Mouse (Mus musculus): ENCODE data around the gene Tspan10. TPM values are rescaled to one million over a fixed set of nuclear protein-coding genes. Genes with fewer than 3 reads are reported as not detected.
"Not testable (repeated sequence)": the region's sequence is repeated elsewhere in the genome, so short reads cannot be mapped to it uniquely, and the experiment has no call there.

The Tspan10 gene
- 0.15 and 0.60 TPM in 2 replicates for polyA plus RNA-seq (2012; rRNA removed)

DNA sequence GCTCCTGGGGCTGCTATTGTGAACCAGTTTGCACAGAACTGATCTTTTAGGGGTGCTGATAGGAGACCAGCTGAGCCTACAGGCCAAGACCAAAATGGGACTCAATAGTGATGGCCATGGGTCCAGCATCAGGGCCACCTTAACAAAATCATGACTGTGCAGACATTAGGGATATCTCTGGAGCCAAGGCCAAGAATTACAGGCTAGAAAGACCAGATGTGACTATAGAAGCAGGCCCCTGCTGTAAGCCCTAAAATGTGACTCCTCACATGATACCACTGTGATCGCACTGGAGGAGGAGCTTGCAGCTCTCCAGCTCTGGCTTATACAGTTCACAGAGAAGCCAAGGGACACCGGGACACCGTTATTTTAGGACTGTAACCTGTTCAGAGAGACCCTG lies at the start of gene Tspan10:
Gene Tspan10 (plus strand): TSS at position 301 of the 400 bp plus-strand sequence.
- TF ChIP-seq POLR2A (IDR thresholded peaks at IDR 0.05; ENCODE audit: low read depth, low read length) (no peak), CTCF (IDR thresholded peaks at IDR 0.05; ENCODE audit: extremely low read depth, insufficient read length, insufficient replicate concordance, low read depth, low read length) (no peak)
- Histone ChIP-seq H3K27ac (ENCODE audit: insufficient read depth, low read depth, low read length) (no peak within 1 kb of the TSS), H3K4me1 (ENCODE audit: control insufficient read depth, insufficient read depth, insufficient read length, low read length) (no peaks in the 10 kb centered on the region; the same call in 1 of the 2 replicates), H3K36me3 (ENCODE audit: control insufficient read depth, insufficient read depth, low read length) (no peaks in the 10 kb centered on the region), H3K4me3 (ENCODE audit: low read depth, low read length) (no peak within 1 kb of the TSS), H3K27me3 (ENCODE audit: control insufficient read depth, insufficient read depth, low read length) (no peaks in the 10 kb centered on the region)
- WGBS, result 90% methylated on average over 3 of the region's 3 CpGs

DNA sequence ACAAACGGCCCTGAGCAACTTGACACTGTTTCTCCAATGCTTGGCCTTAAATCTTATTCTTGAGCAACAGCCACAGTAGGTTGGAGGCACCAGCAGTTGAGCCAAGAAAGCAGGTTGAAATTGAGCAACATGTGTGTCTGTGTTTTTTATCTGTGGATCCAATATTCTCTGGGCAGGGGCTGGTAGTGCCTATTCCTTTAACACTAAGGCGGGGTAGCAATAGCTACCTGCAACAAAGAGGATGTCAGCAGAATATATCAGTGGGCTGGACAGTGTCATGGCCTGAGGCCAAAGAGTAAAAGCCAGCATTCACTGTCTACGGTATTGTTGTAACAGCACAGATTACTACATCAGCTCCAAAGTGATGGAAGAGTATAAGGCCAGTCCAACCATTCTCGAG lies 46.8 kb upstream of the Tspan10 start:
- Histone ChIP-seq H3K4me1 (ENCODE audit: control insufficient read depth, insufficient read depth, insufficient read length, low read length) (peaks cover 3% of the 10 kb centered on the region; the same call in 1 of the 2 replicates), H3K4me3 (ENCODE audit: low read depth, low read length) (no peak overlapping the region), H3K27me3 (ENCODE audit: control insufficient read depth, insufficient read depth, low read length) (no peaks in the 10 kb centered on the region), H3K36me3 (ENCODE audit: control insufficient read depth, insufficient read depth, low read length) (peaks cover 49% of the 10 kb centered on the region), H3K27ac (ENCODE audit: insufficient read depth, low read depth, low read length) (no peak overlapping the region)
- WGBS, result 70% methylated on average over 4 of the region's 4 CpGs
- TF ChIP-seq CTCF (IDR thresholded peaks at IDR 0.05; ENCODE audit: extremely low read depth, insufficient read length, insufficient replicate concordance, low read depth, low read length), result no peak
- TF ChIP-seq POLR2A (IDR thresholded peaks at IDR 0.05; ENCODE audit: low read depth, low read length), result no peak

DNA sequence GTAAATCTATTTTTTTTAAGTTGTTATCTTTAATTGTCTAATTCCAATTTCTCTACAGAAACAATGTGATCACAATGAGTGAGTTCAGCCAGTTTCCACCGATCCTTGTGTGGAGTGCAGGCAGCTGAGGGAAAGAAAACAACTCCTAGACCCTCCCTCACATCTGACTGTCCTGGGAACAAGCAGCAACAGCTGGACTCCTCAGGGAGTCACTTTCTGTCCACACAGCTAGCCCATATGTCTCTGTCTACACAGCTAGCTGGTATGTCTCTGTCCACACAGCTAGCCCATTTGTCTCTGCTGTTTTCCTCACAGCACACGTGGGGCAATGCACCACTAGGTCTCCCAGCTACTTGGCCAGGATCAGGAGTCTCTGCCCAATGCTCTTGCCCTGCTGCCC lies 44.8 kb upstream of the Tspan10 start:
- TF ChIP-seq POLR2A (IDR thresholded peaks at IDR 0.05; ENCODE audit: low read depth, low read length) (no peak), CTCF (IDR thresholded peaks at IDR 0.05; ENCODE audit: extremely low read depth, insufficient read length, insufficient replicate concordance, low read depth, low read length) (no peak)
- Histone ChIP-seq H3K27me3 (ENCODE audit: control insufficient read depth, insufficient read depth, low read length) (no peaks in the 10 kb centered on the region), H3K4me3 (ENCODE audit: low read depth, low read length) (no peak overlapping the region), H3K4me1 (ENCODE audit: control insufficient read depth, insufficient read depth, insufficient read length, low read length) (peaks cover 3% of the 10 kb centered on the region; the same call in 1 of the 2 replicates), H3K36me3 (ENCODE audit: control insufficient read depth, insufficient read depth, low read length) (peaks cover 59% of the 10 kb centered on the region), H3K27ac (ENCODE audit: insufficient read depth, low read depth, low read length) (no peak overlapping the region)
- 78% methylated on average over 2 of the region's 2 CpGs for WGBS

DNA sequence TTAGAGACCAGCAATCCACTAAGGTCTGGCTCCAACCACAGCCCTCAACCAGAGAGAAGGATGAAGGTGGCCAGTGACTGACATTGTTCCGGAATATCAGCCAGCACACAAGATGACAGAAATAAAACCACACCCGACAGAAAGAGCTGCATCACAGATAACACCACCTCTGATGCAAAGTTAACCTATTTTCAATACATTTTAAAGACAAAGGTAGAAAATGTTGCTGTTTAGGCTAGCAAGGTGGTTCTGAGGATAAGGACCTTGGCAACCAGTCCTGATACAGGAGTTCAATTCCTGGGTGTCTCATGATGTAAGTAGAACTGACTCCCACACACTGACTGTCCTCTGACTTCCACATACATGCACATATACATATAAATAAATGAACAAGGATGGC lies 43.1 kb upstream of the Tspan10 start:
- H3K4me3 ChIP-seq (ENCODE audit: low read depth, low read length), result no peak overlapping the region
- no peak overlapping the region for H3K27ac ChIP-seq (ENCODE audit: insufficient read depth, low read depth, low read length)
- no peak for TF ChIP-seq POLR2A (IDR thresholded peaks at IDR 0.05; ENCODE audit: low read depth, low read length)
- no peak for TF ChIP-seq CTCF (IDR thresholded peaks at IDR 0.05; ENCODE audit: extremely low read depth, insufficient read length, insufficient replicate concordance, low read depth, low read length)
- H3K27me3 ChIP-seq (ENCODE audit: control insufficient read depth, insufficient read depth, low read length), result no peaks in the 10 kb centered on the region
- peaks cover 5% of the 10 kb centered on the region; the same call in 1 of the 2 replicates for H3K4me1 ChIP-seq (ENCODE audit: control insufficient read depth, insufficient read depth, insufficient read length, low read length)
- 92% methylated on average over 2 of the region's 2 CpGs for WGBS
- H3K36me3 ChIP-seq (ENCODE audit: control insufficient read depth, insufficient read depth, low read length), result peaks cover 60% of the 10 kb centered on the region

DNA sequence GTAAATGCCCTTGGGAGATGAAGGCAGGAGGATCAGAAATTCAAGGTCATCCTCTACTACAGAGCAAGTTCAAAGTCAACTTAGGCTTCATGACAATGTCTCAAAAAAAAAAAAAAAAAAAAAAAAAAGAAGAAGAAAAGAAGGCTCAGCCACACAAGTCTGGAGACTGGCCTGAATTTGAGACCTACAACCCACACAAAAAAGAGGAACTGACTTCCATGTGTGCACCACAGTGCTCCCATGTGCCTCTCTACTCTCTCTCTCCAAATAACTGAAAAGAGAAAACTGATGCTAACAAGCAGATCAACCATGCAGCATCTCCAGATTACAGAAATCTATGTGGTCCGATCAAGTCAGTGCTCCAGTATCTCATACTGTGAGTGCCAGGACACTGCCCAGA lies 37.6 kb upstream of the Tspan10 start:
- Histone ChIP-seq H3K27ac (ENCODE audit: insufficient read depth, low read depth, low read length) (no peak overlapping the region), H3K36me3 (ENCODE audit: control insufficient read depth, insufficient read depth, low read length) (peaks cover 81% of the 10 kb centered on the region), H3K4me3 (ENCODE audit: low read depth, low read length) (no peak overlapping the region), H3K4me1 (ENCODE audit: control insufficient read depth, insufficient read depth, insufficient read length, low read length) (0 out of 2 replicates have a peak, but pooled peaks cover 2% of the 10 kb centered on the region), H3K27me3 (ENCODE audit: control insufficient read depth, insufficient read depth, low read length) (no peaks in the 10 kb centered on the region)
- TF ChIP-seq POLR2A (IDR thresholded peaks at IDR 0.05; ENCODE audit: low read depth, low read length) (no peak), CTCF (IDR thresholded peaks at IDR 0.05; ENCODE audit: extremely low read depth, insufficient read length, insufficient replicate concordance, low read depth, low read length) (no peak)
- WGBS, result 95% methylated on average over 1 of the region's 1 CpGs

DNA sequence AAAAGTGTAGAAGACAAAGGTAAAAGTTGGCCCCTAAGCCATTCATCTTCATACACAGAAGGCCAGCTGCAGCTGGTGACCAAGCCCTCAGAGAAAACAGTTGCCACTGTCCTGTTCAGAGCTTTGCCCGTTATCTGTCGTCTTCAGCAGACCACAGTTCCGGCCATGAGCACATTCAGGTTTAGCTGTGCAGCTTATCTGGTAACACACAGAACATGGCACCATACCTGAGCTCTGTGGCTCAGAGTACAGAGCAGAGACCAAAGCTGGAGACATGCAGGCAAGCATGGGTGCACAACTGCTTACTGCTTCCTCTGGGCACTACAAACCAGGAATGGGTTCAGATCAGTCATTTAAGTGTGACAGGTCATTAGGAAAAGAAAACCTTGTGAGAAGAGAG lies 36.6 kb upstream of the Tspan10 start:
- WGBS, result 92% methylated on average over 3 of the region's 3 CpGs
- Histone ChIP-seq H3K36me3 (ENCODE audit: control insufficient read depth, insufficient read depth, low read length) (peaks cover 84% of the 10 kb centered on the region), H3K27ac (ENCODE audit: insufficient read depth, low read depth, low read length) (no peak overlapping the region), H3K27me3 (ENCODE audit: control insufficient read depth, insufficient read depth, low read length) (no peaks in the 10 kb centered on the region), H3K4me1 (ENCODE audit: control insufficient read depth, insufficient read depth, insufficient read length, low read length) (0 out of 2 replicates have a peak, but pooled peaks cover 2% of the 10 kb centered on the region), H3K4me3 (ENCODE audit: low read depth, low read length) (no peak overlapping the region)
- no peak for TF ChIP-seq CTCF (IDR thresholded peaks at IDR 0.05; ENCODE audit: extremely low read depth, insufficient read length, insufficient replicate concordance, low read depth, low read length)

DNA sequence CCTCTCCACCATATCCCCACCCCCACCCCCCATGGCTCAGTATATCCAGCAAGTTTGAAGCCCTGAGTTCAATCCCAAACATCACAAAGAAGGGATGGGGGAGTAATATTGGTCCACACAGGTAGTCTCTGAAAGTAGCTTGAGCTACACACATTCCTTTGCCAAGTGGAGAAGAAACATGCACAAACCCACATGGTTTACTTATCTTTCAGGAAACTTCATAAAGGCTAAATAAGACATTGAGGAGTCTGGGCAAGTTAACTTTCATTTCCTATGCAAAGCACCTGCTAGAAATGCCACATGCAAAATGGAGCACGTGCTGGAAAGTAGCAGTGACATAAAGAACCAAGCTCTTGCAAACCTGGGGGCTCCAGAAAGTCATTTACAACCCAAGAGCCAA lies 36.0 kb upstream of the Tspan10 start:
- Histone ChIP-seq H3K4me1 (ENCODE audit: control insufficient read depth, insufficient read depth, insufficient read length, low read length) (0 out of 2 replicates have a peak, but pooled peaks cover 2% of the 10 kb centered on the region), H3K27ac (ENCODE audit: insufficient read depth, low read depth, low read length) (no peak overlapping the region), H3K36me3 (ENCODE audit: control insufficient read depth, insufficient read depth, low read length) (peaks cover 85% of the 10 kb centered on the region), H3K27me3 (ENCODE audit: control insufficient read depth, insufficient read depth, low read length) (no peaks in the 10 kb centered on the region), H3K4me3 (ENCODE audit: low read depth, low read length) (no peak overlapping the region)
- no peak for TF ChIP-seq CTCF (IDR thresholded peaks at IDR 0.05; ENCODE audit: extremely low read depth, insufficient read length, insufficient replicate concordance, low read depth, low read length)
- no peak for TF ChIP-seq POLR2A (IDR thresholded peaks at IDR 0.05; ENCODE audit: low read depth, low read length)
- 91% methylated on average over 1 of the region's 1 CpGs for WGBS

DNA sequence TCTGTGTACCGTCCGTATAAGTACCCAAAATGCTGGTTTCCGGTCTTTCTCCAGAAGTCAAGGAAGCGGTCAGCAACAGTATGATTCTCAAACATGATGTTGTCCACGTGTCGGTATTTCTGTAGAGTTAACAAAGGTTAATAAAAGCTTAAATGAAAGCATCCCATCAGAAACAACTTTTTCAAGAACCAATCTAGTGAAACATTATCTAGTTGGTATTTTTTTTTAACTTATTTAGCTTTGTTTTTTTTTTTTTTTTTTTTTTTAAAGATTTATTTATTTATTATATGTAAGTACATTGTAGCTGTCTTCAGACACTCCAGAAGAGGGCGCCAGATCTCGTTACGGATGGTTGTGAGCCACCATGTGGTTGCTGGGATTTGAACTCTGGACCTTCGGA lies 28.8 kb upstream of the Tspan10 start:
- peaks cover 76% of the 10 kb centered on the region for H3K36me3 ChIP-seq (ENCODE audit: control insufficient read depth, insufficient read depth, low read length)
- 96% methylated on average over 7 of the region's 10 CpGs for WGBS
- H3K27me3 ChIP-seq (ENCODE audit: control insufficient read depth, insufficient read depth, low read length); H3K27ac ChIP-seq (ENCODE audit: insufficient read depth, low read depth, low read length); H3K4me3 ChIP-seq (ENCODE audit: low read depth, low read length); H3K4me1 ChIP-seq (ENCODE audit: control insufficient read depth, insufficient read depth, insufficient read length, low read length): not testable (repeated sequence)

Data from small intestine, adult 2 months (tissue).